Mouse (Mus musculus) CH12.LX (cell line): ENCODE data around the gene Frmd5. TPM values are rescaled to one million over a fixed set of nuclear protein-coding genes. Genes with fewer than 3 reads are reported as not detected.
A peak's percentile ranks its signal among the peaks of the same experiment; 100 is the strongest.
"Not testable (repeated sequence)": the region's sequence is repeated elsewhere in the genome, so short reads cannot be mapped to it uniquely, and the experiment has no call there.

ENCODE experiments used
- DNase-seq: peaks from one replicate; pipeline ENCODE4 v3.0.0-alpha.2; 2013; ENCODE audit errors: extremely low read depth
- H3K27ac ChIP-seq: 2 replicates; pipeline ENCODE4 v1.5.1; 2012; ENCODE audit warnings: low read depth, mild to moderate bottlenecking, control low read depth, moderate library complexity; ENCODE audit not compliant: insufficient read depth
- H3K27me3 ChIP-seq: replicated peaks from 2 replicates; pipeline ENCODE3; 2012; ENCODE audit warnings: inconsistent platforms
- H3K36me3 ChIP-seq, 2 experiments: replicated peaks in 1 of 2; 2 replicates each; pipeline versions ENCODE3 to v1.6.1; 2012; ENCODE audit warnings: inconsistent platforms in 1 of 2, low read length in 1 of 2, mild to moderate bottlenecking in 1 of 2, mixed read lengths in 1 of 2, moderate library complexity in 1 of 2; ENCODE audit not compliant: control insufficient read depth in 1 of 2, insufficient read depth in 1 of 2
- H3K4me1 ChIP-seq, 2 experiments: 2 replicates each; pipeline ENCODE4 v1.6.1; 2012; ENCODE audit warnings: inconsistent platforms in 1 of 2, moderate library complexity in 1 of 2; ENCODE audit not compliant: insufficient read depth in 2 of 2, control insufficient read depth in 1 of 2
- H3K4me2 ChIP-seq: 2 replicates; pipeline ENCODE4 v1.6.1; 2012; ENCODE audit warnings: low read depth, mild to moderate bottlenecking, control low read depth; ENCODE audit not compliant: poor library complexity, insufficient read depth, severe bottlenecking
- H3K4me3 ChIP-seq, 3 experiments: fragments of 150-350 bp in 1 of 3; sonication (generic) in 1 of 3; replicated peaks in 1 of 3; 2 replicates each; pipeline versions ENCODE3 to v1.5.1; 2011 to 2012; ENCODE audit warnings: low read depth in 2 of 3, low read length in 2 of 3, mild to moderate bottlenecking in 2 of 3, moderate library complexity in 2 of 3, control low read depth in 1 of 3, improper control_type of control experiment in 1 of 3, inconsistent platforms in 1 of 3, mixed read lengths in 1 of 3; ENCODE audit not compliant: poor library complexity in 1 of 3
- H3K79me2 ChIP-seq: replicated peaks from 2 replicates; pipeline ENCODE4 v1.6.1; 2012; ENCODE audit warnings: mild to moderate bottlenecking, moderate library complexity; ENCODE audit not compliant: control insufficient read depth, poor library complexity, insufficient read depth, severe bottlenecking; ENCODE audit errors: extremely low read depth
- H3K9ac ChIP-seq: 2 replicates; pipeline ENCODE4 v1.6.1; 2012; ENCODE audit warnings: low read depth, mild to moderate bottlenecking, control low read depth, moderate library complexity; ENCODE audit not compliant: insufficient read depth
- H3K9me3 ChIP-seq: replicated peaks from 2 replicates; pipeline ENCODE3; 2012; ENCODE audit warnings: low read length, inconsistent platforms, mixed read lengths
- E2F4 ChIP-seq: IDR thresholded peaks from 2 replicates; pipeline ENCODE4 v1.6.1; 2011; ENCODE audit warnings: low read depth, low read length, improper control_type of control experiment; ENCODE audit not compliant: insufficient replicate concordance
- ELF1 ChIP-seq: IDR thresholded peaks from 2 replicates; pipeline ENCODE4 v1.6.1; 2014; ENCODE audit warnings: low read depth, mild to moderate bottlenecking, inconsistent platforms, low read length, improper control_type of control experiment
- ETS1 ChIP-seq: conservative IDR thresholded peaks from 2 replicates; pipeline ENCODE4 v1.6.1; 2012; ENCODE audit warnings: low read depth, mild to moderate bottlenecking, inconsistent platforms, low read length, improper control_type of control experiment, moderate library complexity
- HCFC1 ChIP-seq: IDR thresholded peaks from 2 replicates; pipeline ENCODE4 v1.6.1; 2012; ENCODE audit warnings: low read depth, mild to moderate bottlenecking, inconsistent platforms, low read length, improper control_type of control experiment
- KAT2A ChIP-seq: IDR thresholded peaks from 2 replicates; pipeline ENCODE4 v1.6.1; 2012; ENCODE audit warnings: low read length, improper control_type of control experiment, inconsistent platforms; ENCODE audit not compliant: insufficient replicate concordance
- MXI1 ChIP-seq: IDR thresholded peaks from 2 replicates; pipeline ENCODE4 v1.6.1; 2011; ENCODE audit warnings: mild to moderate bottlenecking, low read depth, low read length, improper control_type of control experiment
- NELFE ChIP-seq: IDR thresholded peaks from 2 replicates; pipeline ENCODE4 v1.6.1; 2011; ENCODE audit warnings: low read depth, low read length, improper control_type of control experiment
- NRF1 ChIP-seq: IDR thresholded peaks from 2 replicates; pipeline ENCODE4 v1.6.1; 2014; ENCODE audit warnings: low read depth, mild to moderate bottlenecking, inconsistent platforms, low read length, improper control_type of control experiment, moderate library complexity
- POLR2A ChIP-seq: IDR thresholded peaks from 2 replicates; pipeline ENCODE4 v1.6.1; 2011; ENCODE audit warnings: low read depth, mild to moderate bottlenecking, improper control_type of control experiment, low read length
- POLR2AphosphoS2 ChIP-seq: IDR thresholded peaks from 2 replicates; pipeline ENCODE4 v1.6.1; 2011; ENCODE audit warnings: low read depth, low read length, improper control_type of control experiment
- SIN3A ChIP-seq: IDR thresholded peaks from 2 replicates; pipeline ENCODE4 v1.6.1; 2012; ENCODE audit warnings: low read length, improper control_type of control experiment, inconsistent platforms
- TBP ChIP-seq: conservative IDR thresholded peaks from 2 replicates; pipeline ENCODE4 v1.6.1; 2011; ENCODE audit warnings: low read depth, low read length, improper control_type of control experiment
- TCF12 ChIP-seq: IDR thresholded peaks from 2 replicates; pipeline ENCODE4 v1.6.1; 2014; ENCODE audit warnings: low read depth, mild to moderate bottlenecking, inconsistent platforms, low read length, improper control_type of control experiment
- ZMIZ1 ChIP-seq: IDR thresholded peaks from 2 replicates; pipeline ENCODE4 v1.6.1; 2012; ENCODE audit warnings: low read depth, mild to moderate bottlenecking, inconsistent platforms, low read length, improper control_type of control experiment
- dilution Hi-C: fragments of 300-500 bp; cut with MboI; formaldehyde crosslinking; loops from 2 replicates; pipeline ENCODE4 v1.14.3; 2020; ENCODE audit warnings: low sequenced_read_pairs; ENCODE audit not compliant: extremely low pct_unique_long_range_greater_than_20kb, extremely low pct_ligation_motif_present
- in situ Hi-C: fragments of 300-500 bp; cut with MboI; formaldehyde crosslinking; loops from 3 replicates; pipeline ENCODE4 v1.14.3; 2019; ENCODE audit warnings: low sequenced_read_pairs, low pct_ligation_motif_present, low pct_unique_long_range_greater_than_20kb, mixed read lengths
- polyA plus RNA-seq: library from polyadenylated mRNA; unstranded; fragments of >175 nt; gene quantifications from 2 replicates; pipeline ENCODE4 v1.2.1, GENCODE M21; 2012; ENCODE audit warnings: low read depth; ENCODE audit not compliant: insufficient read length
- total RNA-seq, 2 experiments: library from RNA; depleted of rRNA; stranded (reverse); fragments of 300-350 nt in 1 of 2; fragments of >200 nt in 1 of 2; gene quantifications; 2 replicates each; pipeline ENCODE4 v1.2.3; 2012 to 2014

The Frmd5 gene
- total and polyA plus RNA-seq, 3 experiments = 1.9 to 3.5 (median 3.2) TPM

DNA sequence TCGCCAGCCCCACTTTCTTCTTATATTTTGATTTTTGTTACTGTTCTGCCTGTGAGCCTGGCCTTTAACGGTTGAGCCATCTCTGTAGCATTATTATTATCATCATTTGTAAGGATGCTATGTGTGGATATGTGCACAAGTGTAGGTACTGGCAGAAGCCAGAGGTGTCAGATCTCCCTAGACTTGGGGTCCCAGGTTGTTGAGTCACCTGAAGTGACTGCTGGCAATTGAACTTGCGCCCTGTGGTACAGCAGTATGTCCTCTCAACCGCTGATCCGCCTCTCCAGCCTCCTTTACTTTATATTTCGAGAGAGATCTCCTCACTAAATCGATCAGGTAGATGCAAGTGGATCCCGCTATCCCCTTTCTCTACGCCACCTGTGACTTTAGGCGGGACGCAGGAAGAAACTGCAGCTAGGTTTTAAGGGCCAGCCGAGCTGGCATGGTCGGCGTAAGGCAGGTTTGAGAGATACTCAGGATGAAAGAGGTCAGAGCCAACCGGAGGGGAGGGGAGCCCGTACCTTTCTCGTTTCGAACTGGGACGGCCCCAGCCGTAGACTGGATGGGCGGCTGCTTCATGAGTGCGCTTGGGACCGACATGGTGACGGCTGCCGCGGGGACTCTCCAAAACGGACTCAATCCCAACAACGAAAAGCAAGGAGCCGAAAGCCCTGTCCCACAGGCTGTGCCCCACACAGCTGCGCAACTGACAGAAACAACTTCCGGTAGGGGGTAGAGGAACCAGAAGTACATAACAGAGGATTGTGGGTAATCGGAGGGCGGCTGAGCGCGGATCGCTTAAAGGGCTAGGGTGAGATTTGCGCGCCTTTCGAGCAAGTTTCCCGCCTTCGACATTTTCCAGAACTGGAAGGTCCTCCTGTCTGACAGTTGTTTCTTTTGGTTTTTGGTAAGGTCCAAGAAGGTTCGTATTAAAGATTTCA is 300.7 kb downstream of the Frmd5 start, which contains the start of the genes Mfap1a and Wdr76:
Gene Mfap1a (minus strand): TSS at position 724 of the 941 bp plus-strand sequence.
Gene Wdr76 (plus strand): TSS at position 782 of the 941 bp plus-strand sequence.
- H3K4me3 ChIP-seq = peak within 1 kb of the TSS; percentile 56 to 65 (median 57)
- H3K4me1 ChIP-seq = peaks cover 7 to 25% of the 10 kb centered on the region in 2 experiments; a peak in 2 of 4 replicates
- TF ChIP-seq E2F4 = peak; percentile 100
- TF ChIP-seq ZMIZ1 = peak; percentile 87
- peak; percentile 71 for TF ChIP-seq NRF1
- peak; percentile 58 for TF ChIP-seq ETS1
- peak; percentile 65; the same call in 1 of the 2 replicates for TF ChIP-seq POLR2AphosphoS2
- TF ChIP-seq SIN3A = peak; percentile 97
- TF ChIP-seq MXI1 = peak; percentile 66; the same call in 1 of the 2 replicates
- TF ChIP-seq TBP = peak; percentile 96
- peak; percentile 94 for TF ChIP-seq TCF12
- peak; percentile 88 for TF ChIP-seq ELF1
- TF ChIP-seq HCFC1 = peak; percentile 86
- TF ChIP-seq NELFE = peak; percentile 96
- peak; percentile 93 for TF ChIP-seq KAT2A
- peak; percentile 90 for TF ChIP-seq POLR2A
- peaks cover 51% of the 10 kb centered on the region for H3K79me2 ChIP-seq
- peak within 1 kb of the TSS; percentile 62 for H3K9ac ChIP-seq
- in situ Hi-C loops, H3K9me3 ChIP-seq, dilution Hi-C loops, H3K27me3 ChIP-seq: not testable (repeated sequence)
- peak within 1 kb of the TSS; percentile 30; the same call in 1 of the 2 replicates for H3K27ac ChIP-seq
- peak; percentile 96 for DNase-seq
- peak within 1 kb of the TSS; percentile 96 for H3K4me2 ChIP-seq
- H3K36me3 ChIP-seq = peaks cover 22 to 35% of the 10 kb centered on the region in 2 experiments

DNA sequence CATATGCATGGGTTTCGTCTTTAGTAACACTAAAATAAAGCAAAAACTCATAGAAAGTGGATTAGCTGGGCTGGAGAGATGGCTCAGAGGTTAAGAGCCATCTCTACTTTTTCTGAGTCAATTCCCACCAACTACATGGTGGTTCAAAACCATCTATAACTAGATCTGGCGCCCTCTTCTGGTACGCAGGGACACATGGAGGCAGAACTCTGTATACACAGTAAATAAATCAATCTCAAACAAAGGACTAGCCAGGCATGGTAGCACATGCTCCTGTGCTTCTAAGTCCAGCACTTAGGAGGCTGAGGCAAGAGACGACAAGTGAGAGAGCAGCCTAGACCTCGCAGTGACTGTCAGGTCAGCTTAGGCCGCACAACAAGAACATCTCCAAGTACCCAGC is 305.3 kb downstream of the Frmd5 start:
- in situ Hi-C loops, H3K9ac ChIP-seq, H3K27ac ChIP-seq, H3K9me3 ChIP-seq, H3K4me2 ChIP-seq, dilution Hi-C loops, H3K27me3 ChIP-seq, H3K4me1 ChIP-seq, H3K4me3 ChIP-seq, DNase-seq: not testable (repeated sequence)
- H3K79me2 ChIP-seq = peaks cover 13% of the 10 kb centered on the region
- H3K36me3 ChIP-seq = peaks cover 8 to 14% of the 10 kb centered on the region in 2 experiments

Other genes starting within 250 kb of the Frmd5 start
- 9.3 and 10.9 TPM in 2 replicates for gene Casc4, start 59.9 kb upstream of the Frmd5 start, total RNA-seq (2012; rRNA removed)
- gene Casc4, start 59.9 kb upstream of the Frmd5 start, total RNA-seq (2014; rRNA removed) = 14.4 and 17.2 TPM in 2 replicates
- 16.5 and 19.7 TPM in 2 replicates for gene Casc4, start 59.9 kb upstream of the Frmd5 start, polyA plus RNA-seq
- gene Ctdspl2, start 148.9 kb upstream of the Frmd5 start, total RNA-seq (2012; rRNA removed) = 28.5 and 30.8 TPM in 2 replicates
- 55.8 and 57.1 TPM in 2 replicates for gene Ctdspl2, start 148.9 kb upstream of the Frmd5 start, total RNA-seq (2014; rRNA removed)
- gene Ctdspl2, start 148.9 kb upstream of the Frmd5 start, polyA plus RNA-seq = 23.2 and 24.0 TPM in 2 replicates
- gene Mageb3, start 149.0 kb upstream of the Frmd5 start, total RNA-seq (2012; rRNA removed) = 0.04 TPM in 1 of 2 replicates, not detected in the other
- not detected in 2 replicates for gene Mageb3, start 149.0 kb upstream of the Frmd5 start, total RNA-seq (2014; rRNA removed)
- gene Mageb3, start 149.0 kb upstream of the Frmd5 start, polyA plus RNA-seq = not detected in 2 replicates
- 20.1 and 27.9 TPM in 2 replicates for gene Eif3j1, start 221.5 kb upstream of the Frmd5 start, total RNA-seq (2012; rRNA removed)
- gene Eif3j1, start 221.5 kb upstream of the Frmd5 start, total RNA-seq (2014; rRNA removed) = 40.1 and 40.5 TPM in 2 replicates
- 26.3 and 27.9 TPM in 2 replicates for gene Eif3j1, start 221.5 kb upstream of the Frmd5 start, polyA plus RNA-seq